ENCODE assay signal across 10 mouse cellular contexts in the genomic region with DNA sequence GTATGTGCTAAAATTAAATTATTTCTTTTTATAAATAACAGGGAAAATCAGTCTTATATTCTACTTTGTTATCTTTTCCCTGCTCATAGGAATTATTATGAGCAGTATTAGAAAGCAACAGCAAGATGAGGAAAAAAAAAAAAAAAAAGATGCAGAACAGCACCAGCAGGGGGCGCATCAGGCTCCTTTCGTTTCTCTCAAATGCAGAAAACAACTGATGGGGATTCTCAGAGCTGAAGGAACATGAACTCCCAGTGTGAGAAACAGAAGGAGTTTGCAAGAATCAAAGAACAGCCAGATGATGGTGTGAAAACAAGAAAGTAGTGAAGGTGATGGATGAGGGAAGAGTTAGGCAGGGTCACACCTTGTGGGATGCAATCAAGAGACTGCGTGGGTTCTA.
DNase-seq lines count a peak whose midpoint lies in the region; ATAC-seq and TF ChIP-seq lines count a peak whose summit lies in the region.
"Had no signal": no experiment of that assay in that cellular context is flagged by ENCODE, and none has a peak within 500 bp of the region (broad histone marks: within the 10 kb centered on the region; RNA-seq: fewer than 3 reads in every experiment).

No protein-coding gene starts in this region.

- H3K36me3 ChIP-seq in liver, adult 2 months (ENCODE audit: control insufficient read depth, insufficient read depth, low read length) = no peaks in the 10 kb centered on the region
- H3K36me3 ChIP-seq in liver, embryonic 12.5 days = no peaks in the 10 kb centered on the region
- H3K36me3 ChIP-seq: G1E; limb, embryonic 13.5 days had no signal

- H3K27ac ChIP-seq in liver, adult 2 months (replicated peaks; ENCODE audit: insufficient read depth, low read depth, low read length) = no peak overlapping the region
- H3K27ac ChIP-seq in liver, embryonic 12.5 days = no peak overlapping the region
- H3K27ac ChIP-seq: limb, embryonic 13.5 days had no signal

- H3K9ac ChIP-seq in liver, adult 2 months (ENCODE audit: low read depth, low read length) = no peak overlapping the region
- H3K9ac ChIP-seq in liver, embryonic 12.5 days = no peak overlapping the region
- H3K9ac ChIP-seq: limb, embryonic 13.5 days had no signal

- no peaks in the 10 kb centered on the region; the same call in 1 of the 2 replicates for H3K9me3 ChIP-seq in liver, embryonic 12.5 days (replicated peaks)
- H3K9me3 ChIP-seq: limb, embryonic 13.5 days had no signal

- DNase-seq in cerebellum, adult 8-10 months = peak; percentile 9
- DNase-seq in cerebellum, adult 11-12 months = no peak
- peak; percentile 3 for DNase-seq in liver, adult 2 months (ENCODE audit: extremely low read depth, low read depth, low spot score)
- DNase-seq in adipocyte (ENCODE audit: low spot score) = peak; percentile 23
- peak; percentile 46 for DNase-seq in kidney, postnatal 10 days
- DNase-seq in retina, embryonic 14.5 days (ENCODE audit: low spot score) = peak; percentile 72

- peak; percentile 27; the same call in 1 of the 2 replicates for TF ChIP-seq CTCF in liver, adult 2 months (IDR thresholded peaks at IDR 0.05; ENCODE audit: low read depth, low read length)

- no peak for ATAC-seq in liver, embryonic 12.5 days
- no peak for ATAC-seq in CD4-positive, CD25-positive, alpha-beta regulatory T cell, adult 4 months

- no peak overlapping the region for H3K4me3 ChIP-seq in liver, adult 2 months (ENCODE audit: insufficient read depth, low read depth, low read length)
- no peak overlapping the region for H3K4me3 ChIP-seq in liver, embryonic 12.5 days
- H3K4me3 ChIP-seq: limb, embryonic 13.5 days had no signal

- no peaks in the 10 kb centered on the region for H3K79me2 ChIP-seq in liver, adult 2 months (ENCODE audit: control insufficient read depth, insufficient read depth, low read length)

- no peak for TF ChIP-seq POLR2A in liver, adult 2 months (IDR thresholded peaks at IDR 0.05; ENCODE audit: extremely low read depth, insufficient read depth, low read length)

- H3K4me1 ChIP-seq in liver, adult 2 months (ENCODE audit: control insufficient read depth, insufficient read depth, low read length) = no peaks in the 10 kb centered on the region
- H3K4me1 ChIP-seq in liver, embryonic 12.5 days = no peaks in the 10 kb centered on the region
- H3K4me1 ChIP-seq: limb, embryonic 13.5 days had no signal

- no peaks in the 10 kb centered on the region for H3K27me3 ChIP-seq in liver, adult 2 months (ENCODE audit: control insufficient read depth, insufficient read depth, low read length)
- H3K27me3 ChIP-seq in liver, embryonic 12.5 days (replicated peaks) = no peaks in the 10 kb centered on the region
- H3K27me3 ChIP-seq: limb, embryonic 13.5 days had no signal

- H3K4me2 ChIP-seq in liver, embryonic 12.5 days = no peak overlapping the region
- H3K4me2 ChIP-seq: limb, embryonic 13.5 days had no signal

- 30% methylated on average over 3 of the region's 3 CpGs for WGBS in liver, adult 2 months
- 26% methylated on average over 3 of the region's 3 CpGs for WGBS in liver, embryonic 12.5 days (ENCODE audit: insufficient replicate concordance)
